Mouse (Mus musculus): ENCODE measurements around the gene A630010A05Rik. TPM values are rescaled to one million over a fixed set of nuclear protein-coding genes. Genes with fewer than 3 reads are reported as not detected.
"Not testable (repeated sequence)": the region's sequence is repeated elsewhere in the genome, so short reads cannot be mapped to it uniquely, and the experiment has no call there.

A630010A05Rik gene
- total RNA-seq (2015; ENCODE audit: low replicate concordance) (not detected in 2 replicates), total RNA-seq (2017; ENCODE audit: low replicate concordance) (not detected in 2 replicates)

GRCm38 (mm10) chr16:14562017-14562416 lies at the start of gene A630010A05Rik:
TSS of gene A630010A05Rik (plus strand) at chr16:14562317.
- no peak for ATAC-seq (replicated peaks; ENCODE audit: low FRiP score, poor library complexity, severe bottlenecking)

- ATAC-seq (replicated peaks; ENCODE audit: low FRiP score, poor library complexity, severe bottlenecking): no peak
Measured at GRCm38 (mm10) chr16:14535766-14536165, 26.4 kb upstream of the A630010A05Rik start.

- ATAC-seq (replicated peaks; ENCODE audit: low FRiP score, poor library complexity, severe bottlenecking): not testable (repeated sequence)
Measured at GRCm38 (mm10) chr16:14557191-14557590, 4.9 kb upstream of the A630010A05Rik start.

Other genes with a start within 250 kb of the A630010A05Rik start
- 72.8 and 111 TPM in 2 replicates for gene Fopnl, start 244.9 kb upstream of the A630010A05Rik start, total RNA-seq (2015; ENCODE audit: low replicate concordance)
- 39.9 and 47.7 TPM in 2 replicates for gene Fopnl, start 244.9 kb upstream of the A630010A05Rik start, total RNA-seq (2017; ENCODE audit: low replicate concordance)
- 2.5 and 4.3 TPM in 2 replicates for gene Abcc1, start 200.8 kb upstream of the A630010A05Rik start, total RNA-seq (2015; ENCODE audit: low replicate concordance)
- 2.8 and 3.0 TPM in 2 replicates for gene Abcc1, start 200.8 kb upstream of the A630010A05Rik start, total RNA-seq (2017; ENCODE audit: low replicate concordance)